Mouse (Mus musculus) large intestine, adult 2 months (tissue): ENCODE measurements around the gene Smarcal1. TPM values are rescaled to one million over a fixed set of nuclear protein-coding genes. Genes with fewer than 3 reads are reported as not detected.

ENCODE experiments used
- polyA plus RNA-seq: library from polyadenylated mRNA; depleted of rRNA; stranded (reverse); fragments of >200 nt; gene quantifications from 2 replicates; pipeline ENCODE4 v1.2.3, GENCODE M21; 2012; rRNA removed

Smarcal1 gene
- polyA plus RNA-seq, 1 experiment: 12.0 TPM

Other genes starting within 250 kb of the Smarcal1 start
- 0.07 and 0.14 TPM in 2 replicates for gene March4, start 46.3 kb upstream of the Smarcal1 start, polyA plus RNA-seq
- gene Ankar, start 117.3 kb downstream of the Smarcal1 start, polyA plus RNA-seq: not detected in 2 replicates
- 768 and 778 TPM in 2 replicates for gene Rpl37a, start 128.0 kb downstream of the Smarcal1 start, polyA plus RNA-seq
- 2.8 and 7.0 TPM in 2 replicates for gene Igfbp2, start 241.3 kb downstream of the Smarcal1 start, polyA plus RNA-seq